Mouse (Mus musculus) ZHBTc4 (cell line): ENCODE data around the gene Kif1b.

ENCODE experiments used
- DNase-seq: peaks from one replicate; pipeline ENCODE4 v3.0.0-alpha.2; 2011; ENCODE audit warnings: low read depth, low spot score

The Kif1b gene

GRCm38 (mm10) chr4:149144459-149144858 is 163.0 kb downstream of the Kif1b start:
- peak; percentile 85 for DNase-seq

DNA sequence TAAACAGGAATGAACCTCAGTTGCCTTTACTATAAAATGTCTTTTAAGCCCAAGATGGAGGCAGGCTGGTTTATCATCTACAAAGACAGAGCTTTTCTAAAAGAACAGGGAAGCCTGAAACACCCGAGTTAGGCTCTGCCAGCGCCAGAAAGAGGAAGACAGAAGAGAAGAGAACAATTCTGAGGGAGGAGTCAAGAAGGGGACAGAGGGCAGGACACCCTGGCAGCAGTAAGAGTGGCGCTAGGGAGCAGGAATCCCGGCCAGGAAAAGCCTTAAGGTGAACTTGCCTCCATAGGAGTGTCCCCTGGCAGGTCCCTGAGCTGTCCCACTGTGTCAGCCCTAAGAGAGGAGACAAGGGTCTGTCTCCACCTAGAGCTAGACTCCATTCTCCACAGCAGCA is 163.9 kb downstream of the Kif1b start:
- no peak for DNase-seq

DNA sequence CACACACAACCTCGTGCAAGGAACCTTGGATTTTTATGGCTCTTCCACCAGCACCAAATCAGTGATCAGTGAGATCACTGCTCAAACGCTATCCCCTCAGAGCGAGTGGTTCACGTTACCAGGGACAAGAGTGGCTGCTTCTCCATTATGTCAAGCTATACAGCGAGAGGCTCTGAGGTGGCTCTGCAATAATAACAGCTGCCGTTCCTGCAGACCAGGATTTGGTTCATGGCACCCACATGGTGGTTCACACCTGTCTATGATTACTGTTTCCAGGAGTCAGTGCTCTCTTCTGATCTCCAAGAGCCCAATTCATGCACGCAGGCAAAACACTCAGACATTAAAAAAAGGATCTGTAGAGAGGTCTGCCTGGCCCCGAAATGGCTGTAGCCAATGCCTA is 169.0 kb downstream of the Kif1b start:
- no peak for DNase-seq

- peak; percentile 97 for DNase-seq
Observed at GRCm38 (mm10) chr4:149136982-149137770, 170.3 kb downstream of the Kif1b start, which contains the start of gene Cenps. TSS of gene Cenps (minus strand) at chr4:149137629.

- DNase-seq: no peak
Observed at GRCm38 (mm10) chr4:149136116-149136850, 171.2 kb downstream of the Kif1b start.

- DNase-seq: no peak
Observed at GRCm38 (mm10) chr4:149133395-149133794, 174.1 kb downstream of the Kif1b start.

DNA sequence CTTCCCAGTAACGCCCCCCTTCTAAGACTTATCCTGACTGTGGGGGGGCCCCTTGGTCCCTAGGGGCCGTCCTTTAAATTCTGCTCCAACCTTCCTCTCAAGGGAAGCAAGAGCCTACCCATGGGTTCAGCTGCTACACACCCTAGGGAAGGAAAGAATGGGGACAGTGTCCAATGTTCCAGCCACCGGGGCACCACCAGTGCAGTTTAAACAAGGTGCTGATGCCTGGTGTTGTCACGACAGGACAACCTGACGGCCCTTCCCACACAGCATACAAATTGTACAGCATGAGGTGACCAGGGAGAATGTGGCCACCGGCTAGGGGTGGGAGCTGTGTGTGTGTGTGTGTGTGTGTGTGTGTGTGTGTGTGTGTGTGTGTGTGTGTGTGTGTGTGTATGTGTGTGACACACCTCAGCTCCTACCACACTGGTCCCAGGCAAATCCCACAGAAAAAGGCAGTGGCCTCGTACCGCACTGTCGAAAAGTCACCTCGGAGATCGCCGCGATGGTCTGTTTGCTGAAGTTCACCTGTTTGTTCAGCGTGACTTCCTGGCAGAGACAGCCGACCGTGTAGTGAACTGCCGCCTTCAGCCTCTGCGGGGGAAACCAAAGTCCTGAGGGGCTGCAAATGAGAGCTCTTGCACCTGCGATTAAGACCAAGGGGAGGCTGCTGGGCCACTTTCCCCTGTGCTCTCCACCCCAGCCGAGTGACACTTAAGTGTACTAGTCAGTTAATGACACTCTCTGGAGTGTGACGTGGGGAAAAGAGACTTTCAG is 175.5 kb downstream of the Kif1b start:
- DNase-seq: no peak

GRCm38 (mm10) chr4:149131021-149131752 is 176.3 kb downstream of the Kif1b start:
- DNase-seq: no peak

GRCm38 (mm10) chr4:149128467-149128866 is 179.0 kb downstream of the Kif1b start:
- no peak for DNase-seq

- DNase-seq: no peak
Observed at GRCm38 (mm10) chr4:149126663-149127062, 180.8 kb downstream of the Kif1b start, which contains the start of gene Cort. TSS of gene Cort (minus strand) at chr4:149126763.
